9 mouse cellular contexts compared by ENCODE assay signal in the genomic region with DNA sequence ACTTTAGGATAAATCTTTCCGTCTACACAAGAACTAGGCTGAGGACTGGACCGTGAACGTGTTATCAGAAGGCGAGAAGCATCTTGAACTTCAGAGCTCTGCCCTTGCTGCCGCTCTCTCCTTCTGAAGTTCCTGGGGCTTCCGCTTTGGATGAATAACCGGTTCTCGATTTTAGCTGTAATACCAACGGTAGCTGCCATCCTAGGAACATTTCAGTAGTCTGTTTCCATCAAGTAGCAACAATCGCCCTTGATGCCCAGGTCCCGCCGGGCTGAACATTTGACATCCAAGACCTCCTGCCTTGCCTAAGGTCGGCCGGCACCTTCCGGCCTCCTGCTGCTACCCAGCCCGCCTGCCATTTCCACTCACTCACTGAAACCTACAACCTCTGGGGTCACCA. TPM values are rescaled to one million over a fixed set of nuclear protein-coding genes. Genes with fewer than 3 reads are reported as not detected.
DNase-seq lines count a peak whose midpoint lies in the region; ATAC-seq and TF ChIP-seq lines count a peak whose summit lies in the region.
"Had no signal": no experiment of that assay in that cellular context is flagged by ENCODE, and none has a peak within 500 bp of the region (broad histone marks: within the 10 kb centered on the region; RNA-seq: fewer than 3 reads in every experiment).

No protein-coding gene starts in this region.

- peak overlapping the region; percentile 80 for H3K4me3 ChIP-seq in forebrain, embryonic 10.5 days
- H3K4me3 ChIP-seq in forebrain, embryonic 16.5 days (replicated peaks; ENCODE audit: low read length) = no peak overlapping the region
- H3K4me3 ChIP-seq in forebrain, embryonic 13.5 days = peak overlapping the region; percentile 59
- peak overlapping the region; percentile 52 for H3K4me3 ChIP-seq in kidney, postnatal 0 days (replicated peaks; ENCODE audit: low read depth, low read length)
- H3K4me3 ChIP-seq in myocyte = peak overlapping the region; percentile 37

- no peaks in the 10 kb centered on the region for H3K9me3 ChIP-seq in forebrain, embryonic 10.5 days
- H3K9me3 ChIP-seq in forebrain, embryonic 16.5 days (ENCODE audit: control insufficient read depth, low read length) = no peaks in the 10 kb centered on the region
- no peaks in the 10 kb centered on the region for H3K9me3 ChIP-seq in forebrain, embryonic 13.5 days (replicated peaks)
- no peaks in the 10 kb centered on the region for H3K9me3 ChIP-seq in kidney, postnatal 0 days (replicated peaks; ENCODE audit: low read length)

- ATAC-seq in forebrain, embryonic 16.5 days = no peak
- no peak for ATAC-seq in forebrain, embryonic 13.5 days
- ATAC-seq in kidney, postnatal 0 days (replicated peaks; ENCODE audit: low FRiP score, low read depth) = no peak

- no peak overlapping the region for H3ac ChIP-seq in myocyte (ENCODE audit: control insufficient read depth, insufficient read length)

- 0% methylated on average over 16 of the region's 16 CpGs for WGBS in forebrain, embryonic 10.5 days
- under 1% methylated on average over 16 of the region's 16 CpGs for WGBS in forebrain, embryonic 16.5 days
- WGBS in forebrain, embryonic 13.5 days = 1% methylated on average over 16 of the region's 16 CpGs
- 5% methylated on average over 16 of the region's 16 CpGs for WGBS in kidney, postnatal 0 days

- H3K27me3 ChIP-seq in forebrain, embryonic 10.5 days (ENCODE audit: poor library complexity, severe bottlenecking) = peaks cover 78% of the 10 kb centered on the region
- H3K27me3 ChIP-seq in forebrain, embryonic 16.5 days (replicated peaks; ENCODE audit: control insufficient read depth, insufficient read depth, low read length) = peaks cover 54% of the 10 kb centered on the region
- peaks cover 91% of the 10 kb centered on the region for H3K27me3 ChIP-seq in forebrain, embryonic 13.5 days
- H3K27me3 ChIP-seq in kidney, postnatal 0 days (ENCODE audit: insufficient read depth, low read length) = peaks cover 6% of the 10 kb centered on the region; the same call in 1 of the 2 replicates
- peaks cover 34% of the 10 kb centered on the region for H3K27me3 ChIP-seq in myocyte (ENCODE audit: control insufficient read depth, insufficient read depth, insufficient read length)

- peak overlapping the region; percentile 98 for H3K27ac ChIP-seq in forebrain, embryonic 10.5 days
- H3K27ac ChIP-seq in forebrain, embryonic 16.5 days (ENCODE audit: low read length) = no peak overlapping the region
- no peak overlapping the region for H3K27ac ChIP-seq in forebrain, embryonic 13.5 days
- H3K27ac ChIP-seq in kidney, postnatal 0 days = peak overlapping the region; percentile 93
- H3K27ac ChIP-seq: liver, embryonic 14.5 days had no signal

- peak; percentile 45 for DNase-seq in forebrain, embryonic 10.5 days (ENCODE audit: extremely low spot score, low spot score)
- peak; percentile 46 for DNase-seq in kidney, postnatal 0 days (ENCODE audit: low spot score)
- DNase-seq in layer of hippocampus, adult 18-20 months (ENCODE audit: low spot score in 2 of 2) = no peak
- DNase-seq in layer of hippocampus, postnatal 36 days = no peak
- DNase-seq in urinary bladder, postnatal 4 days (ENCODE audit: low spot score in 2 of 2) = no peak

- no peak for TF ChIP-seq POLR2A in myocyte (IDR thresholded peaks at IDR 0.05; ENCODE audit: insufficient read length, low read depth)

- TF ChIP-seq CTCF in kidney, postnatal 0 days (IDR thresholded peaks at IDR 0.05; ENCODE audit: low read depth) = no peak

- peaks cover 94% of the 10 kb centered on the region for H3K4me1 ChIP-seq in forebrain, embryonic 10.5 days
- peaks cover 43% of the 10 kb centered on the region for H3K4me1 ChIP-seq in forebrain, embryonic 16.5 days (replicated peaks; ENCODE audit: control insufficient read depth, insufficient read depth, low read length)
- peaks cover 59% of the 10 kb centered on the region for H3K4me1 ChIP-seq in forebrain, embryonic 13.5 days
- peaks cover 3% of the 10 kb centered on the region for H3K4me1 ChIP-seq in kidney, postnatal 0 days (replicated peaks; ENCODE audit: insufficient read depth, low read length)

- no peak overlapping the region; the same call in 1 of the 2 replicates for H3K4me2 ChIP-seq in forebrain, embryonic 16.5 days (ENCODE audit: low read length)
- H3K4me2 ChIP-seq in forebrain, embryonic 13.5 days = peak overlapping the region; percentile 89
- peak overlapping the region; percentile 73 for H3K4me2 ChIP-seq in kidney, postnatal 0 days (ENCODE audit: low read length)
- peak overlapping the region; percentile 76 for H3K4me2 ChIP-seq in myocyte (ENCODE audit: low read depth)

- H3K9ac ChIP-seq in forebrain, embryonic 16.5 days (replicated peaks; ENCODE audit: low read depth, low read length) = no peak overlapping the region
- H3K9ac ChIP-seq in forebrain, embryonic 13.5 days = no peak overlapping the region
- H3K9ac ChIP-seq in kidney, postnatal 0 days (ENCODE audit: low read depth, low read length) = no peak overlapping the region
- H3K9ac ChIP-seq: liver, embryonic 14.5 days had no signal

- no peaks in the 10 kb centered on the region for H3K79me2 ChIP-seq in myocyte (ENCODE audit: control insufficient read depth, insufficient read depth)

- no peaks in the 10 kb centered on the region for H3K36me3 ChIP-seq in forebrain, embryonic 10.5 days (replicated peaks)
- H3K36me3 ChIP-seq in forebrain, embryonic 16.5 days (ENCODE audit: control insufficient read depth, insufficient read depth) = no peaks in the 10 kb centered on the region
- no peaks in the 10 kb centered on the region for H3K36me3 ChIP-seq in forebrain, embryonic 13.5 days (ENCODE audit: poor library complexity, severe bottlenecking)
- H3K36me3 ChIP-seq in kidney, postnatal 0 days (ENCODE audit: insufficient read depth, low read length) = no peaks in the 10 kb centered on the region
- no peaks in the 10 kb centered on the region for H3K36me3 ChIP-seq in myocyte (ENCODE audit: control insufficient read depth, insufficient read depth)

TF ChIP-seq in myocyte, 11 proteins besides CTCF, POLR2A, EP300 and RAD21:
- TF ChIP-seq TCF3 (IDR thresholded peaks at IDR 0.05; ENCODE audit: insufficient read length, low read depth) = no peak
- TF ChIP-seq POLR2AphosphoS2 (IDR thresholded peaks at IDR 0.05; ENCODE audit: insufficient read length, low read depth) = no peak
- TF ChIP-seq REST (IDR thresholded peaks at IDR 0.05; ENCODE audit: insufficient read depth, insufficient read length) = no peak
- TF ChIP-seq USF1 (IDR thresholded peaks at IDR 0.05; ENCODE audit: low read depth) = no peak
- no peak for TF ChIP-seq E2F4 (IDR thresholded peaks at IDR 0.05; ENCODE audit: insufficient read depth)
- TF ChIP-seq MAX (IDR thresholded peaks at IDR 0.05; ENCODE audit: low read depth) = no peak
- no peak for TF ChIP-seq TCF12 (IDR thresholded peaks at IDR 0.05; ENCODE audit: insufficient read depth, poor library complexity, severe bottlenecking)
- TF ChIP-seq MYOG (IDR thresholded peaks at IDR 0.05; ENCODE audit: control insufficient read depth in 1 of 3, insufficient read depth in 1 of 3, insufficient read length in 2 of 3, low read depth in 2 of 3) = no peak
- TF ChIP-seq SRF (IDR thresholded peaks at IDR 0.05; ENCODE audit: control insufficient read depth, insufficient read length, low read depth) = no peak
- TF ChIP-seq MYOD1 (IDR thresholded peaks at IDR 0.05; ENCODE audit: control insufficient read depth in 1 of 3, insufficient read length in 2 of 3, low read depth in 2 of 3) = no peak
- no peak for TF ChIP-seq CEBPB (IDR thresholded peaks at IDR 0.05; ENCODE audit: insufficient read depth, poor library complexity, severe bottlenecking)

RNA-seq across cellular contexts. Expression of a gene that starts 37.7 kb away (rescaled TPM):
- polyA plus RNA-seq in forebrain, embryonic 10.5 days (2016; fragmentation: Nextera tagmentation; extraction: Ambion mirVana) = 26.7 and 26.9 TPM in 2 replicates
- 2.1 and 2.8 TPM in 2 replicates for polyA plus RNA-seq in forebrain, embryonic 16.5 days (2015; fragmentation: Nextera tagmentation; extraction: Ambion mirVana)
- 3.7 and 5.0 TPM in 2 replicates for polyA plus RNA-seq in forebrain, embryonic 13.5 days (2015; fragmentation: Nextera tagmentation; extraction: Ambion mirVana)
- polyA plus RNA-seq in kidney, postnatal 0 days (2015; fragmentation: Nextera tagmentation; extraction: Ambion mirVana) = 54.7 and 58.1 TPM in 2 replicates
- polyA plus RNA-seq in myocyte (2012; fragmentation: generic; extraction: Trizol) = 1.8 TPM
- 1 to 10 TPM; 2.4 to 3.1 TPM for total RNA-seq in layer of hippocampus, adult 18-20 months (2021)
- 1 to 10 TPM; 3.2 to 4.3 TPM for total RNA-seq in layer of hippocampus, postnatal 36 days (2021)

Comparison
In these comparisons a context has a peak if more than half of its experiments do, and no peak if none do; other contexts are left out.
1. H3K27ac ChIP-seq: peak in forebrain, embryonic 10.5 days (single experiment) and kidney, postnatal 0 days (single experiment); none in forebrain, embryonic 16.5 days (single experiment) and forebrain, embryonic 13.5 days (single experiment).
2. DNase-seq: peak in forebrain, embryonic 10.5 days (single experiment) and kidney, postnatal 0 days (single experiment); none in layer of hippocampus, adult 18-20 months (0 of 2), layer of hippocampus, postnatal 36 days (0 of 2) and urinary bladder, postnatal 4 days (0 of 2).